Mouse (Mus musculus): ENCODE data around the gene Sco2.

Sco2 gene

DNA sequence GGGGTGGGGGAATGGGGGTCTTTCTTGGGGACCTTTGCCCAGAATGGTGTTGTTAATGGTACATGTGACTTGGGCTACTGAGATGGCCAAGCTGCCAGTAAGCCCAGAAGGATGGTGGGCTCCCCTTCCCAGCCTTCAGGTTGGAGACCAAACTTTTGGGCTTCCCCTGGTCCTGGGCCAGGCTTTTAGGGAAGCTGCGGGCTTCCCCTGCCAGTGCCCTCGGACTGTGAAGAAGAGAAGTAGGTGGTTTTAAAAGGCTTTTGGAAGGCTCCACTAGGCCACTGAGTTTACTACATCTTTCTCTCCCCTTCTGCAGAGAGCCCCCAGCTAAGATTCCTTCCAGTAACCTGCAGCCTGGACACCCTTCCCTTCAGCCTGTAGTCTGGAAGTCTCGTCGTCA is 50.0 kb downstream of the Sco2 start:
- DNase-seq (ENCODE audit: low spot score in 2 of 2) = no peak

DNA sequence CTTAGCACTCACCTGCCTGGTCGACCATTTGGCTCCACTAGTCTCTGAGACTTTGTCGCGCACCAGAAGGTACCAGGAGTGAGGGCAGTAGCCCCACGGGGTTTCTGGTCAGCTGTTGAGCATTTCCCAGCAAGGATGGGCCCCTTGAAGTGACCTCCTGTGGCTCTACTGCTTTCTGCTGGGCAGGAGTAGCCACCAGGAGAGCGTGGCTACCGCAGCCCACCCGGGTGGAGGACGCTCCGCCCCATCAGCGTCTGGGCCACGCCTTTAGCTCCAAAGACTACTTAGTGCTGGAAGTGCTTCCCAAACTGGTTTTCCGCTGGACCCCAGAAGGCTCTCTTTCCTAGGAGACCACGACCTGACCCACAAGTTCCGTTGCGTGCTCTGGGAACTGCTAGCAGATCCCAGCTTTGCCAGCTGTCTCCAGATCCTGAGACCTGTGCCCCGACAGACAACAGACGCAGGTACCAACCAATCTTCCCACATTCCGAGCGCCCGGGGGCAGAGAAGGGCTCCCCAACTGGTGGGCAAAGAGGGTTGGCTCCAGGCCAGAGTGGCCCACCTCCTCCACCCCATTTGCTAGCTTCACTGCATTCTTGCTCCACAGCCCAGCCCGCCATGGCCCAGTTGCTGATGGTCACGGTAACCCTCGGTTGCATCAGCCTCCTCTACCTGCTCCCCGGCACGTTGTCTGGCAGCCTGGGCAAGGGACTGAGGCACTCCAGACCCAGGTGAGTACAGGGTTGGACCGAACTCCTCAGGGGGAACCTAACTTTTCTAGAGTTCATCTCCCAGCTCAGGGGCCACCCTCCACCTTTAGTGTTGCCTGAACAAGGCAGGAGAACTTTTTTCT is 50.8 kb downstream of the Sco2 start, which contains the start of gene Adm2:
TSS of gene Adm2 (plus strand) at position 51 of the 853 bp plus-strand sequence.
- DNase-seq (ENCODE audit: low spot score in 2 of 2) = no peak
